Mouse (Mus musculus): ENCODE measurements around the gene Prrt2. TPM values are rescaled to one million over a fixed set of nuclear protein-coding genes. Genes with fewer than 3 reads are reported as not detected.

The Prrt2 gene
- polyA plus RNA-seq (2015; fragmentation: Nextera tagmentation; extraction: Ambion mirVana), result 22.0 TPM in 2 replicates

DNA sequence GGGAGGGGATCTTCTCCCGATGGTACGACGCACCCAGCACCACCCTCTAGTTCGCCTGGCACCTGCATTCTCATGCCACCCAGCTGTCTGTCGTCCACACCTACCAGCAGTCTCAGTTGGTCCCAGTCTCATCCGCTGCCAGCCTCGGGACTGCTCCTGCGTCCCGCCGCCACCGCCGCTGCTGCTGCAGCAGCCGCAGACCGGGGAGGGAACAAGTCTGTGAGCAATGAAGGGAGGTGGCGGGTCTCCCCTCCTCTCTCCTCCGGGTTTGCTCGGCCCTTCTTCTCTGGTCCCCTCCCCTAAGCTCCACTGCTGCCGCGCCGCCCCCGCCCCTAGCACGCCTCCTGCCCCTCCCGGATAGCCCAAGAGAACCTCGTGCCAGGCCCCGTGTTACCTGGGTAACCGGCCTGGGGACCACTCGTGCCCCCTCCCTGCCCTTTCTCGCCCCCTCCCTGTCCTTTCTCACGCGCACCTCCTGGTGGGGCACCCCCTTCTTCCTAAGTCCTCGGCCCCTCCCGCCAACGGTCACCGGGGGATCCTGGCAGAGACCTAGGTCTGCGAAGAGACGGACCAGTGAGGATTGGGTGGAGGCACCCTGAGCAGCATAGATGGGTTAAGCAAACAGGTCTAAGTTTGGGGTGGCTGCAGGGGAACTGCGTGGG is at the start of gene Prrt2, which contains the start of gene Gm42742:
Gene Prrt2 (minus strand): TSS at position 311 of the 662 bp plus-strand sequence.
Gene Gm42742 (minus strand): TSS at position 197 of the 662 bp plus-strand sequence.
- H3K9me3 ChIP-seq, result no peaks in the 10 kb centered on the region
- WGBS, result under 1% methylated on average over 37 of the region's 37 CpGs
- peak within 1 kb of the TSS; percentile 78 for H3K27ac ChIP-seq (replicated peaks)
- H3K9ac ChIP-seq, result peak within 1 kb of the TSS; percentile 82
- H3K4me2 ChIP-seq, result peak within 1 kb of the TSS; percentile 71
- peaks cover 28% of the 10 kb centered on the region for H3K36me3 ChIP-seq
- no peak for ATAC-seq (ENCODE audit: low read depth)
- H3K27me3 ChIP-seq, result no peaks in the 10 kb centered on the region
- peaks cover 82% of the 10 kb centered on the region for H3K4me1 ChIP-seq (replicated peaks)
- H3K4me3 ChIP-seq, result peak within 1 kb of the TSS; percentile 54

- no peaks in the 10 kb centered on the region for H3K36me3 ChIP-seq
- no peaks in the 10 kb centered on the region for H3K9me3 ChIP-seq
- no peak overlapping the region for H3K4me2 ChIP-seq
- ATAC-seq (ENCODE audit: low read depth), result no peak
- 79% methylated on average over 4 of the region's 4 CpGs for WGBS
- no peak overlapping the region for H3K27ac ChIP-seq (replicated peaks)
- H3K27me3 ChIP-seq, result no peaks in the 10 kb centered on the region
- no peak overlapping the region for H3K9ac ChIP-seq
- H3K4me1 ChIP-seq (replicated peaks), result no peaks in the 10 kb centered on the region
- H3K4me3 ChIP-seq, result no peak overlapping the region
Observed at GRCm38 (mm10) chr7:127066317-127066716, 45.3 kb upstream of the Prrt2 start.

DNA sequence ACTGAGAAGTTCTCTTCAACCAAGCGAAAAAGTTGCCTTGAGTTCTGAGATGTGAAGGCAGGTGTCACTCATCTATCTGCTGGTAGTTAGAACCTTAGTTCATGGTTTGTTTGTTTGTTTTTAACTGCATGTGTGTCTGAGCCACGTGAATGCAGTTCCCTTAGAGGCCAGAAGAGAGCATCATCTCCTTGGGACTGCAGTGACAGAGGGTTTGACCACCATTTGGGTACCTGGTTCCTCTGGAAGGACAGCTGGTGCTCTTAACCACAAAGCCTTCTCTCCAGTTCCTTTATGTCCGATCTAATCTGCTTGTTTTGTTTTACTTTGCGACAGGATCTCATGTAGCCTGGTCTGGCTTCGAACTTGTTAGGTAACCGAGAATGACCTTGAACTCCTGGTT is 44.5 kb upstream of the Prrt2 start:
- Histone ChIP-seq H3K36me3 (no peaks in the 10 kb centered on the region), H3K4me3 (no peak overlapping the region), H3K9me3 (no peaks in the 10 kb centered on the region), H3K9ac (no peak overlapping the region), H3K27ac (replicated peaks) (no peak overlapping the region), H3K4me2 (no peak overlapping the region), H3K27me3 (no peaks in the 10 kb centered on the region), H3K4me1 (replicated peaks) (no peaks in the 10 kb centered on the region)
- ATAC-seq (ENCODE audit: low read depth), result no peak
- 91% methylated on average over 6 of the region's 6 CpGs for WGBS

DNA sequence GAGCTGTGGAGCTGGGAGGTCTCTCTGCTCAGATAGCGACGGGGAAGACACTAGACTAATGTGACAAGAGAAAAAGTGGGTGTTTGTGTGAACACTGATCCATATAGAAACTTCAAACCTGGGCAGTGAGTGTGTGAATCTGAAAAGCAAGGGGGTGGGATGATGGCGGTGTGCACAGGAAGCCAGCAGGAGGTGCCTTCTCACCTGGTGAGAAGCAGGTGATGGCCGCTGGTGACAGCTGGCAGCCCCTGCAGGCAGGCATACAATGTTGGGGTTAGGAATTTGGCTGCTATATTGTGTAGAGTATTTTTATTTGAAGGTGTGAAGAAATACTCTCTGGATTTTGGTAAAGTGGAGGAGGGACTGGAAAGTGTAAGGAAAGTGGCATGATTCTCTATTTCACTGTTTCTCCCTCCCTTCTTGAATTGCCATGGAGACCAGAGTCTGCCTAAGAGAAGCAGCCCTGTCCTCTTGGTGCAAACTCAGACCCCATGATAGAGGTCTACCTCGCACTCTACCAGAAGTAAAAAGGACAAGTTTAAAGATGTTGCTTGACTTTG is 34.1 kb upstream of the Prrt2 start:
- H3K4me1 ChIP-seq (replicated peaks), result no peaks in the 10 kb centered on the region
- 75% methylated on average over 5 of the region's 5 CpGs for WGBS
- H3K36me3 ChIP-seq, result no peaks in the 10 kb centered on the region
- no peaks in the 10 kb centered on the region for H3K27me3 ChIP-seq
- no peak for ATAC-seq (ENCODE audit: low read depth)
- H3K4me3 ChIP-seq, result no peak overlapping the region
- H3K9ac ChIP-seq, result no peak overlapping the region
- H3K9me3 ChIP-seq, result no peaks in the 10 kb centered on the region
- H3K4me2 ChIP-seq, result no peak overlapping the region
- no peak overlapping the region for H3K27ac ChIP-seq (replicated peaks)

- Histone ChIP-seq H3K4me2 (peak within 1 kb of the TSS; percentile 84), H3K27ac (replicated peaks) (peak within 1 kb of the TSS; percentile 53), H3K4me1 (replicated peaks) (peaks cover 21% of the 10 kb centered on the region), H3K9me3 (no peaks in the 10 kb centered on the region), H3K4me3 (peak within 1 kb of the TSS; percentile 71), H3K27me3 (no peaks in the 10 kb centered on the region), H3K9ac (peak within 1 kb of the TSS; percentile 79), H3K36me3 (no peaks in the 10 kb centered on the region)
- ATAC-seq (ENCODE audit: low read depth), result peak; percentile 87
- WGBS, result under 1% methylated on average over 53 of the region's 53 CpGs
Observed at GRCm38 (mm10) chr7:127041851-127042672, 21.1 kb upstream of the Prrt2 start, which contains the start of gene Kif22. Gene Kif22 (minus strand): TSS chr7:127042471.

DNA sequence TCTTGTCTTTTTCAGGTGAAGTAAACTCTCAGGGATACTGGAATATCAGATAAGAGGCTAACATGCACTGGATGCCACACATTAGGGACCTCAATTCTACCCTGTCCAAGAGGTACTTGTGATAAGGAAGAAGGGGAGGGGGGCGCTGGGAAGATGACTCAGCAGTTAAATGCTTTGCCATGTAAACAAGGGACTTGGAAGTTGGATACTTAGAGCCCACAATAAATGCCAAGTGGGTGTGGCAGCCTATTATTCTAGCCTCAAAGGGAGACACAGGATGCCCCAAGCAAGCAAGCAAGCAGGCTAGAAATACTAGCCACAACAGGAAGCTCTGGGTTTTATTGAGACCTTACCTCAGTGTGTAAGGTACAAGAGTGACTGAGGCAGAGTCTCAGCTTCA is 10.2 kb upstream of the Prrt2 start:
- no peak overlapping the region for H3K4me2 ChIP-seq

DNA sequence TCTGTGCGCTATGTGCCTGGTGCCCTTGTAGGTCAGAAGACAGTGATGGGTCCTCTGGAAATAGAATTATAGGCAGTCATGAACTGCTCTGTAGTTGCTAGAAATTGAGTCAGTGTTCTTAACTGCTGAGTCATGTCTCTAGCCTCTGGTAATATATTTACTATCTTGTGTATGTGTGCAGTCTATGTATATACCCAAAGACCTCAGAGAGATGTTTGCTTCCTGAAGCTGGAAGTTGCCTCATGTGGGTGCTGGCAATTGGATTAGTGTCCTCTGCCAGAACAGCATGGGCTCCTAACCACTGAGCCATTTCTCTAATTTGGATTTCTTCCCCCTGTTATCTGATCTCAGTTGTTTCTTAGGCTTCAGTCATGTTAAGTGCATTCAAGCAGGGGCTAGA is 9.2 kb upstream of the Prrt2 start:
- no peak for ATAC-seq (ENCODE audit: low read depth)
- Histone ChIP-seq H3K4me2 (no peak overlapping the region), H3K27ac (replicated peaks) (no peak overlapping the region), H3K27me3 (no peaks in the 10 kb centered on the region), H3K4me1 (replicated peaks) (peaks cover 12% of the 10 kb centered on the region), H3K36me3 (peaks cover 28% of the 10 kb centered on the region), H3K4me3 (no peak overlapping the region), H3K9me3 (no peaks in the 10 kb centered on the region), H3K9ac (no peak overlapping the region)
- 98% methylated on average over 1 of the region's 1 CpGs for WGBS

More for the DNA sequence above, 10.2 kb upstream of the Prrt2 start:
- H3K9ac ChIP-seq, result no peak overlapping the region
- H3K36me3 ChIP-seq, result peaks cover 28% of the 10 kb centered on the region
- ATAC-seq (ENCODE audit: low read depth), result no peak
- no peaks in the 10 kb centered on the region for H3K27me3 ChIP-seq
- H3K27ac ChIP-seq (replicated peaks), result no peak overlapping the region
- H3K9me3 ChIP-seq, result no peaks in the 10 kb centered on the region
- H3K4me1 ChIP-seq (replicated peaks), result peaks cover 12% of the 10 kb centered on the region
- no peak overlapping the region for H3K4me3 ChIP-seq
- 79% methylated on average over 1 of the region's 1 CpGs for WGBS

DNA sequence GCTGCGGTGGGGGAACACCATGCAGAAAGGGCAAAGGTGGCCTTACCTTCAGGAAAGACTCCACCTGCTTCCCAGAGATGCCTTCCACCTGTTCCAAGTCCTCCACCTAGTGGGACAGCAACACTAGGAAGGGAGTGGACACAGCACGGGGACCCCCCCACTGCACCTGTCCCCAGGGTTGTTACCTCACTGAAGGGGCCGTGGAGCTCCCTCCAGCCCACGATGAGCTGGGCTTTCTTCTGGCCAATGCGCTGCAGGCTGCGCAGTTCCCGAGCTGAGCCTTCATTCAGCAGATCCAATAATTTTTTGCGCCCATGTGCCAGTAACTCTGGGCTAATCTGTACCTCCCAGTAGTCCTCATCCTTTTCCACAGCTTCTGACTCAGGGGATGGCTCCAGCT is 6.9 kb upstream of the Prrt2 start:
- Histone ChIP-seq H3K9ac (peak overlapping the region; percentile 75), H3K4me3 (peak overlapping the region; percentile 97), H3K27ac (replicated peaks) (peak overlapping the region; percentile 100), H3K9me3 (no peaks in the 10 kb centered on the region), H3K27me3 (no peaks in the 10 kb centered on the region), H3K4me2 (peak overlapping the region; percentile 64), H3K4me1 (replicated peaks) (peaks cover 35% of the 10 kb centered on the region), H3K36me3 (peaks cover 35% of the 10 kb centered on the region)
- peak; percentile 5; the same call in 1 of the 2 replicates for ATAC-seq (ENCODE audit: low read depth)
- 60% methylated on average over 8 of the region's 8 CpGs for WGBS

GRCm38 (mm10) chr7:127026984-127027726 is 6.1 kb upstream of the Prrt2 start, which contains the start of gene Maz:
Gene Maz (minus strand): TSS chr7:127027037.
- peak; percentile 92 for ATAC-seq (ENCODE audit: low read depth)
- under 1% methylated on average over 38 of the region's 63 CpGs for WGBS
- H3K4me2 ChIP-seq, result peak within 1 kb of the TSS; percentile 99
- H3K9me3 ChIP-seq, result no peaks in the 10 kb centered on the region
- peak within 1 kb of the TSS; percentile 100 for H3K9ac ChIP-seq
- H3K4me3 ChIP-seq, result peak within 1 kb of the TSS; percentile 97
- H3K27me3 ChIP-seq, result no peaks in the 10 kb centered on the region
- peaks cover 42% of the 10 kb centered on the region for H3K4me1 ChIP-seq (replicated peaks)
- H3K36me3 ChIP-seq, result peaks cover 35% of the 10 kb centered on the region
- peak within 1 kb of the TSS; percentile 100 for H3K27ac ChIP-seq (replicated peaks)

GRCm38 (mm10) chr7:127026616-127026983 is 5.6 kb upstream of the Prrt2 start:
- no peaks in the 10 kb centered on the region for H3K27me3 ChIP-seq
- peak overlapping the region; percentile 100 for H3K27ac ChIP-seq (replicated peaks)
- H3K4me2 ChIP-seq, result peak overlapping the region; percentile 99
- H3K4me1 ChIP-seq (replicated peaks), result peaks cover 48% of the 10 kb centered on the region
- WGBS, result no CpG with 5 or more reads among the region's 48 CpGs
- no peak for ATAC-seq (ENCODE audit: low read depth)
- no peaks in the 10 kb centered on the region for H3K9me3 ChIP-seq
- peak overlapping the region; percentile 100 for H3K9ac ChIP-seq
- peak overlapping the region; percentile 97 for H3K4me3 ChIP-seq
- peaks cover 34% of the 10 kb centered on the region for H3K36me3 ChIP-seq

- under 1% methylated on average over 15 of the region's 48 CpGs for WGBS
- H3K27ac ChIP-seq (replicated peaks), result peak overlapping the region; percentile 100
- H3K9me3 ChIP-seq, result no peaks in the 10 kb centered on the region
- peak; percentile 3; the same call in 1 of the 2 replicates for ATAC-seq (ENCODE audit: low read depth)
- peak overlapping the region; percentile 100 for H3K9ac ChIP-seq
- H3K4me1 ChIP-seq (replicated peaks), result peaks cover 52% of the 10 kb centered on the region
- peaks cover 30% of the 10 kb centered on the region for H3K36me3 ChIP-seq
- peak overlapping the region; percentile 99 for H3K4me2 ChIP-seq
- no peaks in the 10 kb centered on the region for H3K27me3 ChIP-seq
- H3K4me3 ChIP-seq, result peak overlapping the region; percentile 97
Observed at GRCm38 (mm10) chr7:127026161-127026600, 5.2 kb upstream of the Prrt2 start.
